In the genomic region with DNA sequence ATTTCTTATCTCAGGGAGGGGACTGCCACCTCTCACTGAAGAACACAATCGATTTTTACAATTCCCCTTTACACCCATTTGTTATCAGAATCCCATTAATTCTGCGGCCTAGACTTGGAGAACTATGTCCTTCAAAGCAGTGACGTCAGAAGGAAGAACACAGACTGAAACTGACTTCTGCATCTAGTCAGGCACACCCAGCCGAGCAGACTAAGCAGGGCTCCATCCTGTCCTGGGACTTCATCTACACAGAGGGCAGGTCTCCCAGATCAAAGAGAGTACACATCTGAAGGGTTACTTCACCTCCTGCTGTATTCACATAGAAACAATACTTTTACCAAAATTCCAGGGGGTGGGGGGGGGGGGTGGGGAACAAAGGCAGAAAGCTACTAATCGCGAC, we compare ENCODE assay signal across 15 mouse cellular contexts.
A peak's percentile ranks its signal among the peaks of the same experiment; 100 is the strongest.
DNase-seq lines count a peak whose midpoint lies in the region; ATAC-seq and TF ChIP-seq lines count a peak whose summit lies in the region.
"Had no signal": no experiment of that assay in that cellular context is flagged by ENCODE, and none has a peak within 500 bp of the region (broad histone marks: within the 10 kb centered on the region; RNA-seq: fewer than 3 reads in every experiment).

No protein-coding gene starts in this region.

- H3K9ac ChIP-seq in heart, embryonic 12.5 days, result no peak overlapping the region
- no peak overlapping the region for H3K9ac ChIP-seq in lung, embryonic 14.5 days
- H3K9ac ChIP-seq: forebrain, embryonic 13.5 days; hindbrain, embryonic 14.5 days; limb, embryonic 15.5 days had no signal

- H3K4me1 ChIP-seq in heart, embryonic 12.5 days (replicated peaks), result peaks cover 47% of the 10 kb centered on the region
- no peaks in the 10 kb centered on the region; the same call in 1 of the 2 replicates for H3K4me1 ChIP-seq in lung, embryonic 14.5 days (ENCODE audit: insufficient read depth)

- no peak overlapping the region for H3K27ac ChIP-seq in heart, embryonic 12.5 days (ENCODE audit: poor library complexity, severe bottlenecking)
- no peak overlapping the region for H3K27ac ChIP-seq in lung, embryonic 14.5 days (ENCODE audit: low read depth)
- H3K27ac ChIP-seq: forebrain, embryonic 13.5 days; hindbrain, embryonic 14.5 days; limb, embryonic 15.5 days had no signal

- no peak overlapping the region for H3K4me2 ChIP-seq in heart, embryonic 12.5 days
- H3K4me2 ChIP-seq in lung, embryonic 14.5 days, result no peak overlapping the region
- H3K4me2 ChIP-seq: forebrain, embryonic 13.5 days; hindbrain, embryonic 14.5 days; limb, embryonic 15.5 days had no signal

- H3K36me3 ChIP-seq in heart, embryonic 12.5 days, result no peaks in the 10 kb centered on the region
- H3K36me3 ChIP-seq in lung, embryonic 14.5 days (ENCODE audit: insufficient read depth), result 0 out of 2 replicates have a peak, but pooled peaks cover 11% of the 10 kb centered on the region
- H3K36me3 ChIP-seq: limb, embryonic 15.5 days had no signal

- peak; percentile 94 for DNase-seq in heart, adult 11 months
- DNase-seq in lung, embryonic 14.5 days, result no peak
- DNase-seq in lung, postnatal 4 days, result no peak
- DNase-seq in ZHBTc4 (ENCODE audit: low read depth, low spot score), result peak; percentile 70
- peak; percentile 66 for DNase-seq in lung, postnatal 36 days
- DNase-seq: B cell, adult 2 months; cerebellum, postnatal 10 days; kidney, adult 9 months; right cerebral cortex, postnatal 4 days; thymus, adult 18-20 months had no signal

- H3K9me3 ChIP-seq in heart, embryonic 12.5 days (replicated peaks), result no peaks in the 10 kb centered on the region
- no peaks in the 10 kb centered on the region for H3K9me3 ChIP-seq in lung, embryonic 14.5 days (ENCODE audit: low read depth, low read length)
- H3K9me3 ChIP-seq: forebrain, embryonic 13.5 days; limb, embryonic 15.5 days had no signal

- no peak for TF ChIP-seq CTCF in lung, embryonic 14.5 days (IDR thresholded peaks at IDR 0.05; ENCODE audit: low read depth)

- no peak overlapping the region for H3K4me3 ChIP-seq in heart, embryonic 12.5 days
- H3K4me3 ChIP-seq in lung, embryonic 14.5 days (ENCODE audit: low read depth, low read length), result no peak overlapping the region
- H3K4me3 ChIP-seq: forebrain, embryonic 13.5 days; limb, embryonic 15.5 days had no signal

- WGBS in heart, embryonic 12.5 days, result 41% methylated on average over 6 of the region's 6 CpGs
- WGBS in lung, embryonic 14.5 days, result 45% methylated on average over 6 of the region's 6 CpGs

- H3K27me3 ChIP-seq in heart, embryonic 12.5 days (replicated peaks), result no peaks in the 10 kb centered on the region
- no peaks in the 10 kb centered on the region for H3K27me3 ChIP-seq in lung, embryonic 14.5 days (ENCODE audit: insufficient read depth, low read length)
- H3K27me3 ChIP-seq: forebrain, embryonic 13.5 days; limb, embryonic 15.5 days had no signal

- ATAC-seq in heart, embryonic 12.5 days (ENCODE audit: insufficient number of reproducible peaks, low FRiP score), result no peak
- 0 out of 2 replicates have a peak, but pooled peaks have one; percentile 45 for ATAC-seq in lung, embryonic 14.5 days (ENCODE audit: insufficient read depth)
- ATAC-seq in monocyte, adult 5-6 weeks (replicated peaks; ENCODE audit: insufficient number of reproducible peaks, low FRiP score, low TSS enrichment, poor library complexity, severe bottlenecking), result no peak
- ATAC-seq: forebrain, embryonic 13.5 days had no signal

Comparison
In these comparisons a context has a peak if more than half of its experiments do, and no peak if none do; other contexts are left out.
1. DNase-seq: peak in heart, adult 11 months (single experiment), ZHBTc4 (single experiment) and lung, postnatal 36 days (single experiment); none in lung, embryonic 14.5 days (single experiment) and lung, postnatal 4 days (0 of 2).